Mouse (Mus musculus) lung, embryonic 14.5 days (tissue): ENCODE data around the gene Amigo2. TPM values are rescaled to one million over a fixed set of nuclear protein-coding genes. Genes with fewer than 3 reads are reported as not detected.

Experiments used
- ATAC-seq: fragments of 200-750 bp; cut with Nextera tagmentation; 2 replicates; pipeline ENCODE4 v1.8.0; 2017; ENCODE audit warnings: mild to moderate bottlenecking, moderate TSS enrichment, moderate library complexity; ENCODE audit not compliant: insufficient read depth
- DNase-seq: peaks from one replicate; pipeline ENCODE4 v3.0.0-alpha.2; 2015
- H3K27ac ChIP-seq: fragments of 300-500 bp; sonication (generic); 2 replicates; pipeline ENCODE4 v1.5.1; 2014; ENCODE audit warnings: low read depth, mild to moderate bottlenecking, moderate library complexity
- H3K27me3 ChIP-seq: fragments of 300-500 bp; sonication (generic); 2 replicates; pipeline ENCODE4 v1.6.1; 2014; ENCODE audit warnings: low read length, control low read depth; ENCODE audit not compliant: insufficient read depth
- H3K36me3 ChIP-seq: fragments of 300-500 bp; sonication (generic); 2 replicates; pipeline ENCODE4 v1.6.1; 2014; ENCODE audit warnings: control low read depth; ENCODE audit not compliant: insufficient read depth
- H3K4me1 ChIP-seq: fragments of 300-500 bp; sonication (generic); 2 replicates; pipeline ENCODE4 v1.6.1; 2014; ENCODE audit warnings: antibody characterized with exemption, control low read depth; ENCODE audit not compliant: insufficient read depth
- H3K4me2 ChIP-seq: fragments of 300-500 bp; sonication (generic); 2 replicates; pipeline ENCODE4 v1.6.1; 2014; ENCODE audit warnings: mild to moderate bottlenecking
- H3K4me3 ChIP-seq: fragments of 300-500 bp; sonication (generic); 2 replicates; pipeline ENCODE4 v1.5.1; 2014; ENCODE audit warnings: low read depth, low read length
- H3K9ac ChIP-seq: fragments of 300-500 bp; sonication (generic); 2 replicates; pipeline ENCODE4 v1.6.1; 2014
- H3K9me3 ChIP-seq: fragments of 300-500 bp; sonication (generic); 2 replicates; pipeline ENCODE4 v1.6.1; 2016; ENCODE audit warnings: low read depth, low read length, control low read depth
- CTCF ChIP-seq: IDR thresholded peaks from 2 replicates; pipeline ENCODE4 v1.5.1; 2016; ENCODE audit warnings: antibody characterized with exemption, low read depth
- WGBS: fragments of 180-500 bp; shearing (Covaris S2); extraction: QIAGEN DNeasy Blood & Tissue Kit; methylation state at CpG from one replicate; pipeline ENCODE4 v1.1.7; 2014; 5-methylcytosine and 5-hydroxymethylcytosine counted together
- polyA plus RNA-seq: library from polyadenylated mRNA; unstranded; fragments of >200 nt; fragmentation: Nextera tagmentation; extraction: Ambion mirVana; gene quantifications from 2 replicates; pipeline ENCODE4 v1.2.1, GENCODE M21; 2014

Amigo2 gene
- polyA plus RNA-seq, 1 experiment from 2014 or later = 5.5 TPM

GRCm38 (mm10) chr15:97267094-97267695 lies 20.1 kb upstream of the Amigo2 start:
- Histone ChIP-seq H3K36me3 (no peaks in the 10 kb centered on the region), H3K27me3 (no peaks in the 10 kb centered on the region), H3K4me1 (peaks cover 4% of the 10 kb centered on the region), H3K9ac (no peak overlapping the region), H3K27ac (no peak overlapping the region), H3K4me2 (no peak overlapping the region), H3K9me3 (no peaks in the 10 kb centered on the region), H3K4me3 (no peak overlapping the region)
- peak; percentile 52; the same call in 1 of the 2 replicates for ATAC-seq
- DNase-seq = peak; percentile 80
- WGBS = 30% methylated on average over 8 of the region's 8 CpGs
- no peak for TF ChIP-seq CTCF

GRCm38 (mm10) chr15:97266236-97266845 lies 19.3 kb upstream of the Amigo2 start:
- no peak overlapping the region for H3K27ac ChIP-seq

DNA sequence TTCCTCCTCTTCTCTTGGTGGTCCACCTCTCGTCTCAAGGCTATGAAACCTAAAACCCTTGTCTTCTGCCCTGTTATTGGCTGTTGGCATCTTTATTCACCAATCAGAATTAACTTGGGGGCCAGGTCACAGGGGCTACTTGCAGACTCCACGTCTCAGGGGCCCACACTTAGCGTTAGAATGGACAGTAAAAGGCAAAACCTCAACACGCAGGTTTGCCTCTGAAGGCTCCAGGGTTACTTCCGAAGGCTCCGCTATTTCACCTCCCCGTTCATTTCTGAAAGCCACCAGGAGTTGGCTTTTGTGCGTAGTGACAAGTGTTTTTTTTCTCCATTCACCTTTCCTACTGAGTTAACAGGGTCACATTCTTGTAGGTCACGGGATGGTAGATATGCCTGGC lies 15.2 kb upstream of the Amigo2 start:
- no peak for ATAC-seq

More at GRCm38 (mm10) chr15:97266236-97266845, 19.3 kb upstream of the Amigo2 start:
- peaks cover 4% of the 10 kb centered on the region; the same call in 1 of the 2 replicates for H3K4me1 ChIP-seq
- no peak for TF ChIP-seq CTCF
- 49% methylated on average over 14 of the region's 14 CpGs for WGBS
- no peak overlapping the region for H3K9ac ChIP-seq
- ATAC-seq (peak; percentile 44; the same call in 1 of the 2 replicates), DNase-seq (peak; percentile 50)
- H3K36me3 ChIP-seq = no peaks in the 10 kb centered on the region
- H3K4me2 ChIP-seq = no peak overlapping the region
- H3K27me3 ChIP-seq = no peaks in the 10 kb centered on the region
- H3K9me3 ChIP-seq = no peaks in the 10 kb centered on the region
- H3K4me3 ChIP-seq = no peak overlapping the region

DNA sequence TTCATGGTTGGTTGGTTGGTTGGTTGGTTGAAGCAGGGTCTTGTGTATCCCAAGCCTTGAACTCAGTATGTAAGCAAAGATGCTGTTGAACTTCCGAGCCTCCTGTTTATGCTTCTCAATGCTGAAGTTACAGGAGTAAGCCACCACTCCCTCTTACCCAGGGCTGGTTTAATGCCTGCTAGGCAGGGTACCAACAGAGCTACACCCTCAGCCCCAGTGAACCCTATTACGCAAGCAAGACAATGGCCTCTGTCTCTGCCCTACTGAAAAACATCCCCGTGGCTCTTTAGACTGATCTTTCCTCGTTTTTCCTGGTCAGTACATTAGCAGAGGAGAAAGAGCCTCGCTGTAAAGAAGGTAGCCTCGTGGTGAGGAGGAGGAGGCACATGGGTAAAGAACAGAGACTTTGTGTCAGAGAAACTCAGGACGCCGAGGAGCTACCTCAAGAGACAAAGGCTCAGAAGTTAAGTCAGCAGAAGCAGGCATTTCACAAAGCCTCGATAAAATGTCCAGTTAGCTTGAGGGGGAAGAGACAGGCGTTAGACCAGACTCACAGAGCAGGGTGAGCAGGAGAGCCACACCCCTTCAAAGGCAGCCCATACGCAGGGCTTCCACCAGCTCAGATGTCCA lies 13.0 kb upstream of the Amigo2 start:
- no peaks in the 10 kb centered on the region for H3K36me3 ChIP-seq
- no peaks in the 10 kb centered on the region for H3K4me1 ChIP-seq
- no peak for DNase-seq
- no peak overlapping the region for H3K27ac ChIP-seq
- WGBS = 72% methylated on average over 11 of the region's 11 CpGs
- H3K9ac ChIP-seq = no peak overlapping the region
- no peak overlapping the region for H3K4me2 ChIP-seq
- TF ChIP-seq CTCF = no peak
- no peaks in the 10 kb centered on the region for H3K27me3 ChIP-seq
- ATAC-seq = no peak
- H3K9me3 ChIP-seq = no peaks in the 10 kb centered on the region
- H3K4me3 ChIP-seq = no peak overlapping the region

More for the DNA sequence above, 15.2 kb upstream of the Amigo2 start:
- no peak for TF ChIP-seq CTCF
- no peaks in the 10 kb centered on the region for H3K36me3 ChIP-seq
- no peak for DNase-seq
- no peak overlapping the region for H3K4me2 ChIP-seq
- no peak overlapping the region for H3K9ac ChIP-seq
- H3K27ac ChIP-seq = no peak overlapping the region
- peaks cover 4% of the 10 kb centered on the region; the same call in 1 of the 2 replicates for H3K4me1 ChIP-seq
- H3K9me3 ChIP-seq = no peaks in the 10 kb centered on the region
- H3K4me3 ChIP-seq = no peak overlapping the region
- no peaks in the 10 kb centered on the region for H3K27me3 ChIP-seq
- WGBS = 72% methylated on average over 9 of the region's 9 CpGs

DNA sequence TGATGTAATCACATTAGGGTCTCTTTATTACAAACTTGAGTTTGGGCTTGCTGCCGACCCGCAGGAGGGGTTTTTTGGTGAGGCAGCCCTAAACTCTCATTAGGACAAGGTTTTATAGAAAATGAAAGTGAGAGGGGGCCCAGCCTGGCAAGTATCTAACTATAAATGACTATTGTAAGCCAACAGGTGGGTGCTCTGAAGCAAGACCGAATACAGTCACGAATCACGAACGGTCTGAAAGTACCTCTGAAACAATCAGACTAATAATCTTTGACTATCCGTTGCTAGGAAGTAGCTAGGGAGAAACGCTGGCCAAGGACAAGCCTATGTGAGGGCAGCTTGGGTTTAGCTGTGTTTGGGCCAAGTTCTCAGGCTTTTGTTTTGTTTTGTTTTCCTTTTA lies 12.2 kb upstream of the Amigo2 start:
- no peak overlapping the region for H3K4me2 ChIP-seq
- no peaks in the 10 kb centered on the region for H3K4me1 ChIP-seq
- no peak overlapping the region for H3K4me3 ChIP-seq
- no peak for ATAC-seq
- no peak for TF ChIP-seq CTCF
- no peaks in the 10 kb centered on the region for H3K36me3 ChIP-seq
- no peak overlapping the region for H3K27ac ChIP-seq
- no peaks in the 10 kb centered on the region for H3K27me3 ChIP-seq
- no peak overlapping the region for H3K9ac ChIP-seq
- 87% methylated on average over 8 of the region's 8 CpGs for WGBS
- DNase-seq = peak; percentile 12
- H3K9me3 ChIP-seq = no peaks in the 10 kb centered on the region

- 78% methylated on average over 17 of the region's 17 CpGs for WGBS
- ATAC-seq = no peak
- TF ChIP-seq CTCF = no peak
Observed at GRCm38 (mm10) chr15:97258483-97259230, 11.6 kb upstream of the Amigo2 start.

More at GRCm38 (mm10) chr15:97258483-97259230, 11.6 kb upstream of the Amigo2 start:
- Histone ChIP-seq H3K27ac (no peak overlapping the region), H3K36me3 (no peaks in the 10 kb centered on the region), H3K4me1 (no peaks in the 10 kb centered on the region), H3K9ac (no peak overlapping the region), H3K4me3 (no peak overlapping the region), H3K4me2 (no peak overlapping the region), H3K27me3 (no peaks in the 10 kb centered on the region), H3K9me3 (no peaks in the 10 kb centered on the region)
- DNase-seq = no peak
